21 mouse cellular contexts compared by ENCODE assay signal in the genomic region with DNA sequence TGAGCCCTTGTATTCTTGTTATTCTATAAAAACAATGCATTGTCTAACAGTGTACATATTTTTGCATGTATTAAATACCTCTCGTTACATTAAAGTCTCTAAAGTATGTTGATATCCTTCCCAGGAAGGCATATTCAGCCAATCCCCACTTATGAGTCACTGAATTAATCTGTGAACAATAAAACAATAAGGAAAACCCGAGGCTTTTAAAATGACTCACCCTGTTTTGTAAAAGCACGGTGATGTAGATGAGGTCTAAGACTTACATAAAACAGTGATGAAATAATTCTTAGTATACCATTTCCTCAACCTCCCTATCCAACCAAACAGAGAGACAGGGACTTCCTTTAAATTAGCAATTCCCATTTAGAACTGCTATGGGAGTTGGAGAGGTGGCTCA.
A peak's percentile ranks its signal among the peaks of the same experiment; 100 is the strongest.
DNase-seq lines count a peak whose midpoint lies in the region; ATAC-seq and TF ChIP-seq lines count a peak whose summit lies in the region.
"Had no signal": no experiment of that assay in that cellular context is flagged by ENCODE, and none has a peak within 500 bp of the region (broad histone marks: within the 10 kb centered on the region; RNA-seq: fewer than 3 reads in every experiment).

No protein-coding gene starts in this region.

- no peak for TF ChIP-seq CTCF in Patski (IDR thresholded peaks at IDR 0.05)
- no peak for TF ChIP-seq CTCF in intestine, postnatal 0 days (IDR thresholded peaks at IDR 0.05; ENCODE audit: low read depth)
- no peak for TF ChIP-seq CTCF in stomach, postnatal 0 days (IDR thresholded peaks at IDR 0.05; ENCODE audit: low read depth)

- no peak overlapping the region for H3K9ac ChIP-seq in intestine, postnatal 0 days (ENCODE audit: low read depth, low read length)
- H3K9ac ChIP-seq in stomach, postnatal 0 days (ENCODE audit: low read length), result no peak overlapping the region
- H3K9ac ChIP-seq: forebrain, embryonic 13.5 days; forebrain, postnatal 0 days; heart, embryonic 15.5 days; hindbrain, embryonic 13.5 days had no signal

- H3K4me1 ChIP-seq in intestine, postnatal 0 days (replicated peaks; ENCODE audit: control insufficient read depth, insufficient read depth, low read length), result no peaks in the 10 kb centered on the region
- H3K4me1 ChIP-seq in stomach, postnatal 0 days (replicated peaks; ENCODE audit: control insufficient read depth, insufficient read depth), result no peaks in the 10 kb centered on the region
- no peaks in the 10 kb centered on the region for H3K4me1 ChIP-seq in embryonic facial prominence, embryonic 10.5 days
- H3K4me1 ChIP-seq: forebrain, embryonic 13.5 days; heart, embryonic 15.5 days; hindbrain, embryonic 13.5 days had no signal

- peak; percentile 61 for DNase-seq in 416B (ENCODE audit: low read depth)
- DNase-seq in Patski (ENCODE audit: low read depth, low spot score), result no peak
- DNase-seq in stomach, postnatal 0 days (ENCODE audit: low spot score), result no peak
- no peak for DNase-seq in embryonic facial prominence, embryonic 10.5 days (ENCODE audit: low spot score)
- no peak for DNase-seq in adrenal gland, adult 2 months
- DNase-seq: adrenal gland, postnatal 14 days; cerebellum, adult 18-20 months; cerebellum, adult 9-11 months; cerebellum, postnatal 36 days; forebrain, postnatal 0 days; gastrocnemius, postnatal 14 days; heart, adult 2 months; heart, postnatal 14 days had no signal

- CTCF ChIA-PET in Patski (lab: Charles Lee), result no interaction called here

- H3K36me3 ChIP-seq in intestine, postnatal 0 days (ENCODE audit: control insufficient read depth, insufficient read depth), result no peaks in the 10 kb centered on the region
- H3K36me3 ChIP-seq in stomach, postnatal 0 days (ENCODE audit: control insufficient read depth, insufficient read depth, low read length), result no peaks in the 10 kb centered on the region
- no peaks in the 10 kb centered on the region for H3K36me3 ChIP-seq in embryonic facial prominence, embryonic 10.5 days (replicated peaks)
- H3K36me3 ChIP-seq: G1E; heart, embryonic 15.5 days; hindbrain, embryonic 13.5 days had no signal

- in situ Hi-C loops in Patski (cut with MboI; ENCODE audit: low pct_unique_long_range_greater_than_20kb), result no loop called here

- no peak overlapping the region for H3K4me2 ChIP-seq in intestine, postnatal 0 days (replicated peaks; ENCODE audit: low read depth)
- H3K4me2 ChIP-seq in stomach, postnatal 0 days (replicated peaks; ENCODE audit: low read depth), result no peak overlapping the region
- H3K4me2 ChIP-seq: forebrain, embryonic 13.5 days; heart, embryonic 11.5 days; heart, embryonic 15.5 days; hindbrain, embryonic 13.5 days had no signal

- no peaks in the 10 kb centered on the region for H3K27me3 ChIP-seq in Patski
- no peaks in the 10 kb centered on the region for H3K27me3 ChIP-seq in intestine, postnatal 0 days (replicated peaks; ENCODE audit: control insufficient read depth, insufficient read depth, low read length)
- no peaks in the 10 kb centered on the region for H3K27me3 ChIP-seq in stomach, postnatal 0 days (ENCODE audit: control insufficient read depth, insufficient read depth, low read length)
- H3K27me3 ChIP-seq in embryonic facial prominence, embryonic 10.5 days (replicated peaks; ENCODE audit: low read depth, poor library complexity, severe bottlenecking), result no peaks in the 10 kb centered on the region
- H3K27me3 ChIP-seq: forebrain, embryonic 13.5 days; heart, embryonic 15.5 days; hindbrain, embryonic 13.5 days had no signal

- POLR2A ChIA-PET in Patski (lab: Charles Lee), result no interaction called here

- no peak overlapping the region for H3K27ac ChIP-seq in intestine, postnatal 0 days (ENCODE audit: low read depth, low read length)
- no peak overlapping the region for H3K27ac ChIP-seq in stomach, postnatal 0 days (replicated peaks)
- no peak overlapping the region for H3K27ac ChIP-seq in embryonic facial prominence, embryonic 10.5 days (replicated peaks)
- H3K27ac ChIP-seq: forebrain, embryonic 13.5 days; heart, adult 2 months; heart, embryonic 15.5 days; hindbrain, embryonic 13.5 days had no signal

- WGBS in intestine, postnatal 0 days, result 32% methylated on average over 3 of the region's 3 CpGs
- WGBS in stomach, postnatal 0 days, result 38% methylated on average over 3 of the region's 3 CpGs
- 87% methylated on average over 3 of the region's 3 CpGs for WGBS in embryonic facial prominence, embryonic 10.5 days

- TF ChIP-seq EP300 in stomach, postnatal 0 days (optimal IDR thresholded peaks at IDR 0.05), result no peak

- H3K9me3 ChIP-seq in intestine, postnatal 0 days (ENCODE audit: control insufficient read depth), result peaks cover 7% of the 10 kb centered on the region; the same call in 1 of the 2 replicates
- no peaks in the 10 kb centered on the region for H3K9me3 ChIP-seq in stomach, postnatal 0 days (ENCODE audit: control insufficient read depth, low read length)
- peaks cover 3% of the 10 kb centered on the region; the same call in 1 of the 2 replicates for H3K9me3 ChIP-seq in embryonic facial prominence, embryonic 10.5 days
- H3K9me3 ChIP-seq: forebrain, embryonic 13.5 days; G1E; heart, embryonic 15.5 days had no signal

- peak; percentile 65 for ATAC-seq in Patski
- ATAC-seq in intestine, postnatal 0 days, result peak; percentile 91
- ATAC-seq in stomach, postnatal 0 days (ENCODE audit: low FRiP score, low TSS enrichment), result peak; percentile 53
- no peak for ATAC-seq in activated CD4-positive, CD25-positive, alpha-beta regulatory T cell, adult 4 months
- ATAC-seq: CD4-positive, CD25-positive, alpha-beta regulatory T cell, adult 4 months; forebrain, embryonic 13.5 days; forebrain, postnatal 0 days had no signal

- no peak overlapping the region for H3K4me3 ChIP-seq in intestine, postnatal 0 days (ENCODE audit: low read depth, low read length)
- no peak overlapping the region for H3K4me3 ChIP-seq in stomach, postnatal 0 days (ENCODE audit: low read depth, low read length)
- H3K4me3 ChIP-seq in embryonic facial prominence, embryonic 10.5 days, result no peak overlapping the region
- H3K4me3 ChIP-seq: forebrain, embryonic 13.5 days; heart, adult 2 months; heart, embryonic 15.5 days; hindbrain, embryonic 13.5 days had no signal
